Mouse (Mus musculus): ENCODE results near the gene Rsl1d1.

The Rsl1d1 gene

DNA sequence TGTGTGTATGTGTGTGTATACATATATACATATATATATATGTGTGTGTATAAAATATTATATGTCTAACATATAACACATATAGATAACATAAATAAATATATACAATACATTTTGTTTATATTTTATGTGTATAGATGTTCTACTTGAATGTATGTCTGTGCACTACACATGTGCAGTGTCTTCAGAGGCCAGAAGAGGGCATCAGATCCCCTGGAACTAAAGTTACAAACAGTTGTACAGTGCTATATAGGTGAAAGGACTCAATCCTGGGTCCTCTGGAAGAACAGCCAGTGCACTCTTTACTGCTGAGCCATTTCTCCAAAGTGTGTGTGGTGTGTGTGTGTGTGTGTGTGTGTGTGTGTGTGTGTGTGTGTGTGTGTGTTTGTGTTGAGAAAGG, 48.6 kb downstream of the Rsl1d1 start:
- DNase-seq: no peak

DNA sequence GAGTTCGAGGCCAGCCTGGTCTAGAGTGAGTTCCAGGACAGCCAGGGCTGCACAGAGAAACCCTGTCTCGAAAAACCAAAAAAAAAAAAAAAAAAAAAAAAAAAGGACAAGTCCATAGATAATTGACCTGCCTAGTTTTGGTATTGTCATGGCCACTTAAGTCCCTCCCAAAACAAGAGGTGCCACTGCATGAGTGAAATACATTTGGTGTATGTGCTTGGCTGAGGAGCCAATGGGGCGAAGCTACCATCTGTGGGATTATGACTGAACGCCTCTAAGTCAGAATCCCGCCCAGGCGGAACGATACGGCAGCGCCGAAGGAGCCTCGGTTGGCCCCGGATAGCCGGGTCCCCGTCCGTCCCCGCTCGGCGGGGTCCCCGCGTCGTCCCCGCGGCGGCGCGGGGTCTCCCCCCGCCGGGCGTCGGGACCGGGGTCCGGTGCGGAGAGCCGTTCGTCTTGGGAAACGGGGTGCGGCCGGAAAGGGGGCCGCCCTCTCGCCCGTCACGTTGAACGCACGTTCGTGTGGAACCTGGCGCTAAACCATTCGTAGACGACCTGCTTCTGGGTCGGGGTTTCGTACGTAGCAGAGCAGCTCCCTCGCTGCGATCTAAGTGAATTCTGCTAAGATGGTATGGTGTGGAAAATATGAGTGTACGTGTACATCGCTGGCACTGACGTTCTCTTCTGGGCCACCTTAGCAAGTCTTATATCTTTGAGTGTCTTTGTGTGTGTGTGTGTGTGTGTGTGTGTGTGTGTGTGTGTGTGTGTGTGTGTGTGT, 59.2 kb downstream of the Rsl1d1 start:
- DNase-seq: peak; percentile 100
